Mouse (Mus musculus) embryonic fibroblast, embryonic 13.5 days (primary cell): ENCODE results near the gene Ptger2.

Source experiments
- CTCF ChIP-seq: IDR thresholded peaks from 2 replicates; pipeline ENCODE4 v1.5.1; 2011; ENCODE audit warnings: mild to moderate bottlenecking, control low read depth, low read length, moderate library complexity, borderline replicate concordance; ENCODE audit not compliant: insufficient read depth
- POLR2A ChIP-seq: IDR thresholded peaks from 2 replicates; pipeline ENCODE4 v1.6.1; 2011; ENCODE audit warnings: low read depth, mild to moderate bottlenecking, control low read depth, low read length, moderate library complexity

GRCm38 (mm10) chr14:45036579-45036978, 48.6 kb downstream of the Ptger2 start:
- no peak for TF ChIP-seq CTCF
- no peak for TF ChIP-seq POLR2A
